Mouse (Mus musculus) ES-E14 (cell line): Measurements from ENCODE around the gene Letm1.

Experiments
- CHD2 ChIP-seq: IDR thresholded peaks from 2 replicates; pipeline ENCODE4 v1.6.1; 2014; ENCODE audit warnings: mild to moderate bottlenecking, low read depth, low read length, inconsistent platforms
- HCFC1 ChIP-seq: IDR thresholded peaks from 2 replicates; pipeline ENCODE4 v1.6.1; 2012; ENCODE audit warnings: low read length, inconsistent platforms, borderline replicate concordance; ENCODE audit not compliant: insufficient read depth
- MAFK ChIP-seq: IDR thresholded peaks from 2 replicates; pipeline ENCODE4 v1.6.1; 2014; ENCODE audit warnings: mild to moderate bottlenecking, low read depth, low read length, inconsistent platforms; ENCODE audit not compliant: insufficient read depth
- ZC3H11A ChIP-seq: IDR thresholded peaks from 2 replicates; pipeline ENCODE4 v1.6.1; 2012; ENCODE audit warnings: low read depth, mild to moderate bottlenecking, inconsistent platforms, low read length, borderline replicate concordance
- ZNF384 ChIP-seq: IDR thresholded peaks from 2 replicates; pipeline ENCODE4 v1.6.1; 2012; ENCODE audit warnings: low read depth, low read length, inconsistent platforms

DNA sequence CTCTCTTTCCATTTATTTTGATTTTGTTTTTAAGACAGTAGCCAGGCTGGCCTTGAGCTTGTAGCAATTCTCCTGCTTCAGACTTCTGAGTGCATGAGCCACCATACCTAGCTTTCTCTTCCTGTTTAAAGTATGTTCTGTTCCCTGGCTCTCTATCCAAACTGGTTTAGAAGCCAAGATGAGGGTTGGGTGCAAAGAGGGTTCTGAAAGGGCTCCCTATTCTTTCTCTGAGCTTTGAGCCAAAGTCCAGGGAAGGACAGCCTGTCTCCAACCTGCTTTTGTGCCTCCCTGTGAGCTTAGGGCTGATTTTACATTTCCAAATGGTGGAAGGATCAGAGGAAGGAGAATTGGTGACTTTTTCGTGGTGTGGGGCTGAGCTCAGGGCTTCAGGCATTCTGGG, 55.7 kb downstream of the Letm1 start:
- no peak for TF ChIP-seq ZC3H11A
- TF ChIP-seq HCFC1, result no peak
- TF ChIP-seq MAFK, result no peak
- no peak for TF ChIP-seq CHD2
- TF ChIP-seq ZNF384, result no peak
